Mouse (Mus musculus) heart, embryonic 14.5 days (tissue): ENCODE measurements at regions not wholly inside any gene's neighbourhood (a gene's known extent, or its start where the extent isn't known, plus 50 kb on each side); places are given as distances from the start of the nearest gene placed in this dataset.

ENCODE experiments used
- ATAC-seq: fragments of 200-750 bp; cut with Nextera tagmentation; 2 replicates; pipeline ENCODE4 v1.8.0; 2017; ENCODE audit warnings: low read depth, moderate TSS enrichment; ENCODE audit not compliant: insufficient number of reproducible peaks, insufficient read depth, low FRiP score
- H3K27ac ChIP-seq, 2 experiments: fragments of 200-500 bp in 1 of 2; fragments of 300-500 bp in 1 of 2; sonication (generic) in 1 of 2; replicated peaks in 1 of 2; 2 replicates each; pipeline ENCODE4 v1.5.1; 2012 to 2014; ENCODE audit warnings: low read depth in 2 of 2, low read length in 2 of 2, control low read depth in 1 of 2, mild to moderate bottlenecking in 1 of 2, mixed read lengths in 1 of 2; ENCODE audit not compliant: control insufficient read depth in 1 of 2, insufficient read depth in 1 of 2
- H3K27me3 ChIP-seq: fragments of 300-500 bp; sonication (generic); 2 replicates; pipeline ENCODE4 v1.6.1; 2014; ENCODE audit warnings: mild to moderate bottlenecking, low read length, control low read depth; ENCODE audit not compliant: control insufficient read depth, insufficient read depth
- H3K36me3 ChIP-seq: fragments of 300-500 bp; sonication (generic); 2 replicates; pipeline ENCODE4 v1.6.1; 2014; ENCODE audit warnings: mild to moderate bottlenecking, control low read depth, low read length, mixed read lengths; ENCODE audit not compliant: control insufficient read depth, insufficient read depth
- H3K4me1 ChIP-seq, 2 experiments: fragments of 200-500 bp in 1 of 2; fragments of 300-500 bp in 1 of 2; sonication (generic) in 1 of 2; 2 replicates each; pipeline ENCODE4 v1.6.1; 2012 to 2014; ENCODE audit warnings: low read length in 2 of 2, control low read depth in 1 of 2, mixed read lengths in 1 of 2; ENCODE audit not compliant: control insufficient read depth in 2 of 2, insufficient read depth in 2 of 2
- H3K4me2 ChIP-seq: fragments of 300-500 bp; sonication (generic); 2 replicates; pipeline ENCODE4 v1.6.1; 2014; ENCODE audit warnings: mild to moderate bottlenecking, low read length
- H3K4me3 ChIP-seq, 2 experiments: fragments of 200-500 bp in 1 of 2; fragments of 300-500 bp in 1 of 2; sonication (generic) in 1 of 2; 2 replicates each; pipeline ENCODE4 v1.5.1; 2012 to 2014; ENCODE audit warnings: low read length in 2 of 2, mild to moderate bottlenecking in 2 of 2, control low read depth in 1 of 2, low read depth in 1 of 2, moderate library complexity in 1 of 2; ENCODE audit not compliant: control insufficient read depth in 1 of 2, insufficient read depth in 1 of 2
- H3K9ac ChIP-seq: fragments of 300-500 bp; sonication (generic); 2 replicates; pipeline ENCODE4 v1.6.1; 2014; ENCODE audit warnings: mild to moderate bottlenecking, low read length
- H3K9me3 ChIP-seq: fragments of 300-500 bp; sonication (generic); 2 replicates; pipeline ENCODE4 v1.6.1; 2016; ENCODE audit warnings: low read length, control low read depth; ENCODE audit not compliant: control insufficient read depth
- WGBS: fragments of 180-500 bp; shearing (Covaris S2); extraction: QIAGEN DNeasy Blood & Tissue Kit; methylation state at CpG from one replicate; pipeline ENCODE4 v1.1.7; 2014; 5-methylcytosine and 5-hydroxymethylcytosine counted together

- ATAC-seq = no peak
- Histone ChIP-seq H3K4me3 (peak overlapping the region in 1 of 2 experiments; percentile 5; a peak in 1 of 4 replicates), H3K36me3 (no peaks in the 10 kb centered on the region), H3K27me3 (no peaks in the 10 kb centered on the region), H3K4me1 (peaks cover 12 to 16% of the 10 kb centered on the region in 2 experiments), H3K9ac (peak overlapping the region; percentile 38; the same call in 1 of the 2 replicates), H3K27ac (no peak overlapping the region), H3K4me2 (peak overlapping the region; percentile 54), H3K9me3 (no peaks in the 10 kb centered on the region)
- WGBS = 22% methylated on average over 5 of the region's 6 CpGs
These were observed 151.5 kb upstream of the Arid2 start for GRCm38 (mm10) chr15:96135816-96136215.

- no peak for ATAC-seq
- Histone ChIP-seq H3K9ac (no peak overlapping the region), H3K27me3 (no peaks in the 10 kb centered on the region), H3K4me1 (peaks cover 9 to 11% of the 10 kb centered on the region in 2 experiments), H3K36me3 (no peaks in the 10 kb centered on the region), H3K4me2 (no peak overlapping the region), H3K27ac (no peak overlapping the region), H3K4me3 (no peak overlapping the region), H3K9me3 (no peaks in the 10 kb centered on the region)
- WGBS = 96% methylated on average over 17 of the region's 17 CpGs
These were observed 149.8 kb upstream of the Arid2 start for GRCm38 (mm10) chr15:96137534-96137933.

- Histone ChIP-seq H3K27ac (no peak overlapping the region), H3K36me3 (no peaks in the 10 kb centered on the region), H3K4me2 (no peak overlapping the region), H3K27me3 (no peaks in the 10 kb centered on the region), H3K4me1 (peaks cover 6 to 9% of the 10 kb centered on the region in 2 experiments), H3K9me3 (no peaks in the 10 kb centered on the region), H3K9ac (no peak overlapping the region), H3K4me3 (no peak overlapping the region)
- ATAC-seq = no peak
- WGBS = 92% methylated on average over 3 of the region's 3 CpGs
These were observed 149.4 kb upstream of the Arid2 start for GRCm38 (mm10) chr15:96137945-96138344.

- Histone ChIP-seq H3K4me3 (no peak overlapping the region), H3K4me1 (peaks cover 0 to 17% of the 10 kb centered on the region in 2 experiments; a peak in 2 of 4 replicates), H3K4me2 (no peak overlapping the region), H3K9ac (no peak overlapping the region), H3K27ac (no peak overlapping the region), H3K27me3 (no peaks in the 10 kb centered on the region), H3K36me3 (no peaks in the 10 kb centered on the region), H3K9me3 (no peaks in the 10 kb centered on the region)
- no peak for ATAC-seq
- whole genome bisulfite sequencing = 43% methylated on average over 6 of the region's 6 CpGs
These were observed 133.8 kb upstream of the Arid2 start for GRCm38 (mm10) chr15:96153489-96153888.

- no peaks in the 10 kb centered on the region for H3K36me3 ChIP-seq
- 76% methylated on average over 4 of the region's 4 CpGs for WGBS
- no peak for ATAC-seq
- H3K9ac ChIP-seq = no peak overlapping the region
- no peaks in the 10 kb centered on the region for H3K27me3 ChIP-seq
- H3K4me1 ChIP-seq = peaks cover 0 to 5% of the 10 kb centered on the region in 2 experiments; a peak in 1 of 4 replicates
- H3K9me3 ChIP-seq = no peaks in the 10 kb centered on the region
- no peak overlapping the region for H3K27ac ChIP-seq
- H3K4me3 ChIP-seq = no peak overlapping the region
- H3K4me2 ChIP-seq = no peak overlapping the region
These were observed 129.0 kb upstream of the Arid2 start for GRCm38 (mm10) chr15:96158321-96158720.

GRCm38 (mm10) chr15:96164771-96165431 lies 122.4 kb upstream of the Arid2 start:
- no peak overlapping the region for H3K4me3 ChIP-seq
- ATAC-seq = no peak
- H3K9me3 ChIP-seq = no peaks in the 10 kb centered on the region
- 64% methylated on average over 13 of the region's 13 CpGs for WGBS
- no peak overlapping the region for H3K4me2 ChIP-seq
- no peaks in the 10 kb centered on the region for H3K36me3 ChIP-seq
- no peaks in the 10 kb centered on the region for H3K4me1 ChIP-seq
- H3K27me3 ChIP-seq = no peaks in the 10 kb centered on the region
- H3K9ac ChIP-seq = no peak overlapping the region
- no peak overlapping the region for H3K27ac ChIP-seq

GRCm38 (mm10) chr15:96167256-96167655 lies 120.1 kb upstream of the Arid2 start:
- H3K36me3 ChIP-seq = no peaks in the 10 kb centered on the region
- WGBS = 85% methylated on average over 9 of the region's 9 CpGs

More at GRCm38 (mm10) chr15:96167256-96167655, 120.1 kb upstream of the Arid2 start:
- Histone ChIP-seq H3K9ac (no peak overlapping the region), H3K9me3 (no peaks in the 10 kb centered on the region), H3K4me1 (peaks cover 0 to 3% of the 10 kb centered on the region in 2 experiments; a peak in 1 of 4 replicates), H3K27ac (no peak overlapping the region), H3K4me2 (no peak overlapping the region), H3K27me3 (peaks cover 5% of the 10 kb centered on the region; the same call in 1 of the 2 replicates), H3K4me3 (no peak overlapping the region)
- ATAC-seq = no peak
